Mouse (Mus musculus): Measurements from ENCODE around the gene Ccdc36. TPM values are rescaled to one million over a fixed set of nuclear protein-coding genes. Genes with fewer than 3 reads are reported as not detected.

Ccdc36 gene
- polyA plus RNA-seq (2015; fragmentation: Nextera tagmentation; extraction: Ambion mirVana), result 0.29 and 0.34 TPM in 2 replicates

DNA sequence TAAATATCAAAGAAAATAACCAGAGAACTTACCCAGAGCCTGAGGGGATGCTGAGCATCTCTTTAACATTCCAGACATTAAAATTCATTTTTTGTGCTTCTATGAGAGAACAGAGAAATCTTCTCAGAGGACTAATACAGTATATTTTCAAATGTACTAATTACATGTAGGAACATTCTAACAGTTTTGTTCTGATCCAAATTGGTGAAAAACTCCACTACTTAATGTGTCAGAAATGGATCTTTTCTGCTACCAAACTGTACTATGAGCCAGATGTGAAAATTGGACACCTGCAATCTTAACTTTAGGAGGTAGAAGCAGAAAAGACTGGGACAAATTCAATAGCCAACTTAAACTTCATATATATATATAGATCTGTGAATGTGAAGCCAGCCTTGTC lies at the start of gene Ccdc36:
Gene Ccdc36, minus strand, starts transcription at position 101 of the 400 bp plus-strand sequence.

GRCm38 (mm10) chr9:108461181-108461631 lies 32.9 kb upstream of the Ccdc36 start, which contains the start of gene Klhdc8b:
TSS of gene Klhdc8b (minus strand) at chr9:108461581.

GRCm38 (mm10) chr9:108460319-108461178 lies 32.3 kb upstream of the Ccdc36 start, which contains the start of gene Ccdc71:
TSS of gene Ccdc71 (plus strand) at chr9:108460527.

DNA sequence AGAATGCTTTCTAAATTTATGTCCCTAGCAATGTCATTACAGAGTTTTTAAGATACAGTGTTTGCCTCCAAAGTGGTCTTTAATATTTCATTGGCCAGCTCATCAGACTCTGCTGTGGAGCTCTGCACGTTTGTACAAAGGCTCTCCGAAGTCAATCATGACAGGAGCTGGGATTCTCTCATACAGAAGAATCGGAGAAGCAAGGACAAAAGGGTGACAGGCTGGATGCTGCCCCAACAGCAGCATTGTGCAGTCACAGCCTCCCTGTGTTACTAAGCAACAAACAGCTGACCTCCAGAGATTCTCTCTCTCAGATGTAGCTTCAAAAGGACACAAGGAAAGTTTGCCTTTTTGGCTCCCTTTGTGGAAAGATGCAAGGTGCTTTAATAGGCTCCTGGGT lies 7.9 kb upstream of the Ccdc36 start, which contains the start of gene BC048562:
Gene BC048562, plus strand, starts transcription at position 301 of the 400 bp plus-strand sequence.

DNA sequence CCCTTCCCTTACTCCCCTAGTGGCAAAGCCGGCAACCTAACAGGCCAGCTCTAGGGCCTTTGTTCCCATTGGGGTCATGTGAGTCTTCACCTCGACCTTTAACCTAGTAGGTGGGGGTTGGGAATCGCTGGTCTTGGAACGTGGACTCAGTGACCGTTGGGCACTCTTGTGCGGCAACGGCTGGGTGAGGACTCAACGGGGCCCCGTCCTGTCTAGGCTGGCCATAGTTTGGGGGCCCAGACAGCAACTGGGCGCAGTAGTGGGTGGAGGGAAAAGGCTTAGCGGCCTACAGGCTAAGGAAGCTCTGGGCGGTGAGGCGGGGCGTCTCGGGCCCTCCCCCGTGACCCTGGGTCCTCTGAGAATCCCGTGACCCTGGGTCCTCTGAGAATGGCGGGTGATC lies 35.6 kb downstream of the Ccdc36 start, which contains the start of gene 1700102P08Rik:
Gene 1700102P08Rik, plus strand, starts transcription at position 130 of the 400 bp plus-strand sequence.

Other genes with a start within 250 kb of the Ccdc36 start
- 0.39 and 0.42 TPM in 2 replicates for gene Bsn, start 238.1 kb downstream of the Ccdc36 start, polyA plus RNA-seq (2015; fragmentation: Nextera tagmentation; extraction: Ambion mirVana)
- gene Dag1, start 164.5 kb downstream of the Ccdc36 start, polyA plus RNA-seq (2015; fragmentation: Nextera tagmentation; extraction: Ambion mirVana), result 81.3 and 103 TPM in 2 replicates
- 37.6 and 38.5 TPM in 2 replicates for gene Nicn1, start 138.1 kb downstream of the Ccdc36 start, polyA plus RNA-seq (2015; fragmentation: Nextera tagmentation; extraction: Ambion mirVana)
- gene Amt, start 131.6 kb downstream of the Ccdc36 start, polyA plus RNA-seq (2015; fragmentation: Nextera tagmentation; extraction: Ambion mirVana), result 14.0 and 15.7 TPM in 2 replicates
- gene Rhoa, start 122.4 kb downstream of the Ccdc36 start, polyA plus RNA-seq (2015; fragmentation: Nextera tagmentation; extraction: Ambion mirVana), result 420 and 517 TPM in 2 replicates
- gene Tcta, start 122.3 kb downstream of the Ccdc36 start, polyA plus RNA-seq (2015; fragmentation: Nextera tagmentation; extraction: Ambion mirVana), result 67.6 and 71.3 TPM in 2 replicates
- 814 and 969 TPM in 2 replicates for gene Gpx1, start 89.6 kb downstream of the Ccdc36 start, polyA plus RNA-seq (2015; fragmentation: Nextera tagmentation; extraction: Ambion mirVana)
- gene Usp4, start 80.6 kb downstream of the Ccdc36 start, polyA plus RNA-seq (2015; fragmentation: Nextera tagmentation; extraction: Ambion mirVana), result 58.2 and 60.8 TPM in 2 replicates
- 0.11 and 0.19 TPM in 2 replicates for gene 1700102P08Rik, start 35.7 kb downstream of the Ccdc36 start, polyA plus RNA-seq (2015; fragmentation: Nextera tagmentation; extraction: Ambion mirVana)
- gene BC048562, start 8.0 kb upstream of the Ccdc36 start, polyA plus RNA-seq (2015; fragmentation: Nextera tagmentation; extraction: Ambion mirVana), result not detected in 2 replicates
- 34.8 and 36.1 TPM in 2 replicates for gene Ccdc71, start 32.0 kb upstream of the Ccdc36 start, polyA plus RNA-seq (2015; fragmentation: Nextera tagmentation; extraction: Ambion mirVana)
- gene Klhdc8b, start 33.1 kb upstream of the Ccdc36 start, polyA plus RNA-seq (2015; fragmentation: Nextera tagmentation; extraction: Ambion mirVana), result 33.7 and 35.9 TPM in 2 replicates
- 44.4 and 47.7 TPM in 2 replicates for gene Lamb2, start 51.3 kb upstream of the Ccdc36 start, polyA plus RNA-seq (2015; fragmentation: Nextera tagmentation; extraction: Ambion mirVana)
- 32.0 and 32.9 TPM in 2 replicates for gene Usp19, start 62.1 kb upstream of the Ccdc36 start, polyA plus RNA-seq (2015; fragmentation: Nextera tagmentation; extraction: Ambion mirVana)
- gene Qars, start 79.2 kb upstream of the Ccdc36 start, polyA plus RNA-seq (2015; fragmentation: Nextera tagmentation; extraction: Ambion mirVana), result 67.1 and 72.1 TPM in 2 replicates
- gene Qrich1, start 88.3 kb upstream of the Ccdc36 start, polyA plus RNA-seq (2015; fragmentation: Nextera tagmentation; extraction: Ambion mirVana), result 61.3 and 67.2 TPM in 2 replicates
- 69.2 and 70.6 TPM in 2 replicates for gene Impdh2, start 131.8 kb upstream of the Ccdc36 start, polyA plus RNA-seq (2015; fragmentation: Nextera tagmentation; extraction: Ambion mirVana)
- gene Ndufaf3, start 138.9 kb upstream of the Ccdc36 start, polyA plus RNA-seq (2015; fragmentation: Nextera tagmentation; extraction: Ambion mirVana), result 36.5 and 41.8 TPM in 2 replicates
- 38.5 and 41.8 TPM in 2 replicates for gene Dalrd3, start 141.4 kb upstream of the Ccdc36 start, polyA plus RNA-seq (2015; fragmentation: Nextera tagmentation; extraction: Ambion mirVana)
- gene Wdr6, start 150.3 kb upstream of the Ccdc36 start, polyA plus RNA-seq (2015; fragmentation: Nextera tagmentation; extraction: Ambion mirVana), result 29.2 and 32.3 TPM in 2 replicates
- gene P4htm, start 169.2 kb upstream of the Ccdc36 start, polyA plus RNA-seq (2015; fragmentation: Nextera tagmentation; extraction: Ambion mirVana), result 7.3 and 9.2 TPM in 2 replicates
- gene Arih2, start 220.9 kb upstream of the Ccdc36 start, polyA plus RNA-seq (2015; fragmentation: Nextera tagmentation; extraction: Ambion mirVana), result 29.9 and 32.6 TPM in 2 replicates
- gene Slc25a20, start 233.6 kb upstream of the Ccdc36 start, polyA plus RNA-seq (2015; fragmentation: Nextera tagmentation; extraction: Ambion mirVana), result 41.8 and 42.2 TPM in 2 replicates

Data from urinary bladder, postnatal 0 days (tissue).